Mouse (Mus musculus): Measurements from ENCODE around the gene Slc5a6. TPM values are rescaled to one million over a fixed set of nuclear protein-coding genes. Genes with fewer than 3 reads are reported as not detected.
A peak's percentile ranks its signal among the peaks of the same experiment; 100 is the strongest.
"Not testable (repeated sequence)": the region's sequence is repeated elsewhere in the genome, so short reads cannot be mapped to it uniquely, and the experiment has no call there.

Slc5a6 gene
- total RNA-seq, 2 experiments from 2014 or later = 2.5 to 3.5 TPM

GRCm38 (mm10) chr5:31069810-31070209, 21.1 kb upstream of the Slc5a6 start:
- no peak for DNase-seq

GRCm38 (mm10) chr5:31055216-31056140, 6.8 kb upstream of the Slc5a6 start:
- DNase-seq = no peak

- peak; percentile 95 for DNase-seq
These were observed 5.8 kb upstream of the Slc5a6 start, which contains the start of gene Cad for GRCm38 (mm10) chr5:31054261-31055215. Gene Cad (plus strand): TSS chr5:31054780.

GRCm38 (mm10) chr5:31053728-31054127, 5.0 kb upstream of the Slc5a6 start:
- DNase-seq = not testable (repeated sequence)

GRCm38 (mm10) chr5:31050427-31050826, 1.7 kb upstream of the Slc5a6 start:
- DNase-seq = no peak

- DNase-seq = peak; percentile 98
These were observed 619 bp downstream of the Slc5a6 start, which contains the start of gene Atraid for GRCm38 (mm10) chr5:31047848-31048762. Gene Atraid (plus strand): TSS chr5:31048312.

GRCm38 (mm10) chr5:31047074-31047473, 1.6 kb downstream of the Slc5a6 start:
- DNase-seq = no peak

- DNase-seq = no peak
These were observed 2.3 kb downstream of the Slc5a6 start for GRCm38 (mm10) chr5:31046416-31046815.

- DNase-seq = no peak
These were observed 10.4 kb downstream of the Slc5a6 start for GRCm38 (mm10) chr5:31038171-31038845.

GRCm38 (mm10) chr5:31036556-31036955, 12.2 kb downstream of the Slc5a6 start:
- DNase-seq = not testable (repeated sequence)

GRCm38 (mm10) chr5:31034669-31035068, 14.1 kb downstream of the Slc5a6 start:
- no peak for DNase-seq

GRCm38 (mm10) chr5:31031508-31031907, 17.2 kb downstream of the Slc5a6 start:
- no peak for DNase-seq

GRCm38 (mm10) chr5:31030926-31031325, 17.8 kb downstream of the Slc5a6 start:
- DNase-seq = no peak

- DNase-seq = no peak
These were observed 24.1 kb downstream of the Slc5a6 start for GRCm38 (mm10) chr5:31024641-31025040.

GRCm38 (mm10) chr5:31023254-31023653, 25.5 kb downstream of the Slc5a6 start:
- DNase-seq = no peak

- DNase-seq = no peak
These were observed 26.0 kb downstream of the Slc5a6 start for GRCm38 (mm10) chr5:31022690-31023089.

GRCm38 (mm10) chr5:31021790-31022189, 26.9 kb downstream of the Slc5a6 start:
- not testable (repeated sequence) for DNase-seq

GRCm38 (mm10) chr5:31015913-31016312, 32.8 kb downstream of the Slc5a6 start:
- DNase-seq = no peak

GRCm38 (mm10) chr5:31012737-31013136, 36.0 kb downstream of the Slc5a6 start:
- no peak for DNase-seq

- peak; percentile 75 for DNase-seq
These were observed 44.5 kb downstream of the Slc5a6 start for GRCm38 (mm10) chr5:31004184-31004583.

- no peak for DNase-seq
These were observed 47.2 kb downstream of the Slc5a6 start for GRCm38 (mm10) chr5:31001560-31001959.

Measured in gastrocnemius, postnatal 25 days (tissue).